Mouse (Mus musculus): ENCODE measurements around the gene Cd300ld5.
"Not testable (repeated sequence)": the region's sequence is repeated elsewhere in the genome, so short reads cannot be mapped to it uniquely, and the experiment has no call there.

The Cd300ld5 gene

DNA sequence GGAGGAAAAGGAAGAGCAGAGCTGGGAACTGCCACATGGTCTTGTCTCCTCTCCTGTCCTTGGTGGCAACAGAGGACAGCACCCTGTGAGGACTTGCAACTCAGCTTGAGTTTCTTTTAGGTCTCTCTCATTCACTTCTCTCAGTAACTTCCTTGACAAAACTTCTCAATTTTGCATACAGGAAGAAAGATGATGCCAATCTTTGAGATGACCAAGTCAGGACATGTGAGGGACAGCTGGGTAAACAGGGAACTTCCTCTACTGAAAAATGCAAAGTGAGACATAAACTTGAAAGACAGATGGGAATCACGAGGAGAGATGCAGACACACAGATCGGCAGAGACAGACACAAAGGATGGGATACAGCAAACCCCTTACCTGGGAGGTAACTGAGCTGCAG is 10.7 kb upstream of the Cd300ld5 start, which contains the start of gene Cd300ld3:
Gene Cd300ld3, minus strand, starts transcription at position 151 of the 400 bp plus-strand sequence.
- no peak for DNase-seq (ENCODE audit: low spot score)

DNA sequence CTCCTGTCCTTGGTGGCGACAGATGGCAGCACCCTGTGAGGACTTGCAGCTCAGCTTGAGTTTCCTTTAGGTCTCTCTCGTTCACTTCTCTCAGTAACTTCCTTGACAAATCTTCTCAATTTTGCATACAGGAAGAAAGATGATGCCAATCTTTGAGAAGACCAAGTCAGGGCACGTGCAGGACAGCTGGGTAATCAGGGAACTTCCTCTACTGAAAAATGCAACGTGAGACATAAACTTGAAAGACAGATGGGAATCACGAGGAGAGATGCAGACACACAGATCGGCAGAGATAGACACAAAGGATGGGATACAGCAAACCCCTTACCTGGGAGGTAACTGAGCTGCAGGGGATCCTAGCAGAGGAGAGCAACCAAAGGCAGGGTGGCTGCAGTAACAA is 10.7 kb downstream of the Cd300ld5 start, which contains the start of gene Cd300ld4:
Gene Cd300ld4, minus strand, starts transcription at position 101 of the 400 bp plus-strand sequence.
- not testable (repeated sequence) for DNase-seq (ENCODE audit: low spot score)

DNA sequence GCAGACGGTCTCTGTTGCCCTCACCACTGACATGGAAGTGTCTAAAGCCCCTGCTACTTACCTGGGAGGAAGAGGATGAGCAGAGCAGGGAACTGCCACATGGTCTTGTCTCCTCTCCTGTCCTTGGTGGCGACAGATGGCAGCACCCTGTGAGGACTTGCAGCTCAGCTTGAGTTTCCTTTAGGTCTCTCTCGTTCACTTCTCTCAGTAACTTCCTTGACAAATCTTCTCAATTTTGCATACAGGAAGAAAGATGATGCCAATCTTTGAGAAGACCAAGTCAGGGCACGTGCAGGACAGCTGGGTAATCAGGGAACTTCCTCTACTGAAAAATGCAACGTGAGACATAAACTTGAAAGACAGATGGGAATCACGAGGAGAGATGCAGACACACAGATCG is 21.5 kb downstream of the Cd300ld5 start, which contains the start of gene Cd300ld2:
Gene Cd300ld2, minus strand, starts transcription at position 101 of the 400 bp plus-strand sequence.
- not testable (repeated sequence) for DNase-seq (ENCODE audit: low spot score)

DNA sequence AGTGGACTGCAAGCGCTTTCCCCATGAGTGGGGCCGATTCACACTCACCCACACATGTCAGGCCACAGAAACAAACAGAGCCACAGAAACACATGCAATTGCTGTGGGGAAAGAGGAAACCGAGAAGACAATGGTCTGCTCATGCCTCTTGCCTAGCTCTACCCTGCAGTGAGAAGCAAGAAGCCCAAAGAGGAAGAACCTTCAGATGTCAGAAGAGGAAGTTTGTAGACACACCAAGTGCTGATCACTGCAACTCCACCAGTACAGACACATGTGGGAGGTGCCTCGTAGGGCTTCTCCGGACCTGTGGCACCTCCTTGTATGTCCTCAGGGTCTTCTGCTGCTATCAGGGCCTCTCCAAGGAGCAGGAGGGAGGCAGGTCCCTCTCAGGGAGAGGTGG is 33.5 kb downstream of the Cd300ld5 start:
- DNase-seq (ENCODE audit: low spot score): no peak

GRCm38 (mm10) chr11:115001474-115002040 is 36.0 kb downstream of the Cd300ld5 start, which contains the start of gene Cd300c2:
TSS of gene Cd300c2 (minus strand) at chr11:115001880.
- no peak for DNase-seq (ENCODE audit: low spot score)

- DNase-seq (ENCODE audit: low spot score): no peak
These were observed 47.8 kb downstream of the Cd300ld5 start, which contains the start of gene Cd300ld for GRCm38 (mm10) chr11:114989793-114990192. TSS of gene Cd300ld (minus strand) at chr11:114989922.

DNA sequence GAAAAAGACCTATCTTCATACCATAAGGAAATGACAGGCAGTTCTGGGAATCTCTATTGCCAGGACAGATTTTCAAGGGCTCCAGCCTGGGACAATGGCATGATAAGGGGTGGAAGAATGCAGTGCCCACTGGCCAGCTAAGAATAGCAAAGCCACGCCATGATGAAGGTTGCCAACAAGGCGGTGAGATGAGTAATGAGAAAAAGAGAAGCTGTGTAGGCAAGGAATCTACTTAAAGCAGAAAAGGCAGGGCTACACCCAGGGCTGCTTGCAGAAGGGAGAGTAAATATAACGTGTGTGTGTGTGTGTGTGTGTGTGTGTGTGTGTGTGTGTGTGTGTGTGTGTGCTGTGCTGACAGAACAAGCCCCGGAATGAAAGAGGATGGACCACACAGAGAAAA is 55.7 kb downstream of the Cd300ld5 start:
- no peak for DNase-seq (ENCODE audit: low spot score)

All from ovary, postnatal 14 days (tissue).